Mouse (Mus musculus) erythroblast, embryonic 14.5 days (primary cell): Measurements from ENCODE around the gene Mical3.

ENCODE experiments used
- GATA1 ChIP-seq: IDR thresholded peaks from 2 replicates; pipeline ENCODE4 v1.6.1; 2012; ENCODE audit warnings: low read length, inconsistent platforms, mixed read lengths
- TAL1 ChIP-seq: IDR thresholded peaks from 3 replicates; pipeline ENCODE4 v1.6.1; 2012; ENCODE audit warnings: low read length, inconsistent platforms, mixed read lengths

DNA sequence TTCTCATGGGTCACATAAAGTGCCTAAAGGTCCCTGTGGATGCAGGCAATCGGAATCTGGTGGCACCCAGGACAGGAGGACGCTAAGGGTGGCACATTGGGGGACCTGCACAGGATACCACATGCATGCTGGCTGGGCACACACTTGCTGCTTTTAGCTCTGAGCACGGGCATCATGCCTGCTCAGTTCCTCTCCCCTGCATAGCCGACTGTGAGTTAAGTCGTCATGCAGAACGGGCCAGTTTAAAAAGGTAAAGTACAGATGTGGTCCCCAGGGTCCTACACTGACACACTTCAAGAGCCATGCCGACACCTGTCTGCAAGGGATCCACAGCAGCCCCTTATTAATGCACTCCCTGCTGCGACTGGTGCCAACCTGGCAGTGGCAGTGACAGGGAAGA is 176.6 kb downstream of the Mical3 start:
- TF ChIP-seq GATA1 (no peak), TAL1 (no peak)
